Mouse (Mus musculus) lung, postnatal 0 days (tissue): ENCODE measurements around the gene E4f1.

Experiments
- CTCF ChIP-seq: IDR thresholded peaks from 2 replicates; pipeline ENCODE4 v1.5.1; 2016; ENCODE audit warnings: antibody characterized with exemption, mild to moderate bottlenecking
- EP300 ChIP-seq: IDR thresholded peaks from 2 replicates; pipeline ENCODE4 v1.6.1; 2016; ENCODE audit warnings: antibody characterized with exemption, mild to moderate bottlenecking, control low read depth

DNA sequence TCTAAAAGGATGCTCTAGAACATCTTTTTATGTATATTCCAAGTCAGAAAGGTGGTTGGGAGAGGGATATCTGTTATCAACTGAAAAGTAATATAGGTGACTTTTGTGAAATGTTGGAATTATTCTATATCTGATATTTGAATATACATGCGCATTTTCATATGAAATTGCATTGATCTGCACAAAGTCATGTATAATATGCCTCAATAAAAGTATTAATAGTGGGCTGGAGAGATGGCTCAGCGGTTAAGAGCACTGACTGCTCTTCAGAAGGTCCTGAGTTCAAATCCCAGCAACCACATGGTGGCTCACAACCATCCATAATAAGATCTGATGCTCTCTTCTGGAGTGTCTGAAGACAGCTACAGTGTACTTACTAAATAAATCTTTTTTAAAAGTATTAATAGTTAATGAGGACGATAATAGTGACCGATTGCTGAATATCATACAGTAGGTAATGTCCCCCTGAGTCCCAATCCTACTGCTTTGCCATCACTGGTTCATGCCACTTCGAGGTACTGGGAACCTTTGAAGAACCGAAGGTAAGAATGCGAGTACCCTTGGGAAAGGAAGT lies 690 bp downstream of the E4f1 start:
- no peak for TF ChIP-seq CTCF
- no peak for TF ChIP-seq EP300
